Mouse (Mus musculus): ENCODE data around the gene Klk7. TPM values are rescaled to one million over a fixed set of nuclear protein-coding genes. Genes with fewer than 3 reads are reported as not detected.

Gene Klk7
- polyA plus RNA-seq, 1 experiment from 2014 or later, result not detected

GRCm38 (mm10) chr7:43854642-43855380 lies 43.7 kb downstream of the Klk7 start:
- Histone ChIP-seq H3K27me3 (ENCODE audit: control insufficient read depth, insufficient read depth, low read length) (no peaks in the 10 kb centered on the region), H3K4me2 (ENCODE audit: low read depth) (no peak overlapping the region), H3K27ac (ENCODE audit: low read depth, low read length) (no peak overlapping the region), H3K36me3 (ENCODE audit: control insufficient read depth, insufficient read depth, low read length) (no peaks in the 10 kb centered on the region), H3K4me3 (ENCODE audit: low read depth, low read length) (no peak overlapping the region), H3K9me3 (ENCODE audit: control insufficient read depth, low read length) (no peaks in the 10 kb centered on the region), H3K4me1 (ENCODE audit: control insufficient read depth, insufficient read depth, low read length) (no peaks in the 10 kb centered on the region), H3K9ac (ENCODE audit: low read length) (no peak overlapping the region)
- DNase-seq (ENCODE audit: low spot score) (no peak), ATAC-seq (ENCODE audit: insufficient read depth, low FRiP score, low TSS enrichment) (no peak)
- 85% methylated on average over 9 of the region's 9 CpGs for WGBS

DNA sequence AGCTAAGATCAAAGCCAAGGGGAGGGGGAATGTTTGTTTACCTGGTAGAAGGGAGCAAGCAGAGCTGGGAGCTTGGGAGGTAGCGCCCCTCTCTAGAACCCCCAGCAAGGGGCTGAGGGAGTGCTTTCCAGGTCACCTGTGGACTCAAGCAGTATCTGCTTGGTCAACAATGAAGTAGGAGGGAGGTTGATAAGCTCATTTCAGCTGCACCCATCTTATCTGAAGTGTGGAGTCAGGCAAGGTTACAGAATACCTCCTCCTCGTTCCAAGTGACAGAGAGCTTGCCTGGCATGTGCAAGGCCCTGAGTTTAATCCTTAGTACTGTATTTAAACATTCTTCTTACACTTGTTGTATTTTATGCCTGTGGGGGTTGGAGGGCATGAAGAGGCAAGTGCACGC lies 44.6 kb downstream of the Klk7 start:
- no peak overlapping the region for H3K4me2 ChIP-seq (ENCODE audit: low read depth)
- no peaks in the 10 kb centered on the region for H3K9me3 ChIP-seq (ENCODE audit: control insufficient read depth, low read length)
- no peak overlapping the region for H3K27ac ChIP-seq (ENCODE audit: low read depth, low read length)
- H3K36me3 ChIP-seq (ENCODE audit: control insufficient read depth, insufficient read depth, low read length), result no peaks in the 10 kb centered on the region
- no peak overlapping the region for H3K9ac ChIP-seq (ENCODE audit: low read length)
- ATAC-seq (ENCODE audit: insufficient read depth, low FRiP score, low TSS enrichment), result no peak
- 80% methylated on average over 3 of the region's 3 CpGs for WGBS
- H3K4me3 ChIP-seq (ENCODE audit: low read depth, low read length), result no peak overlapping the region
- no peaks in the 10 kb centered on the region for H3K27me3 ChIP-seq (ENCODE audit: control insufficient read depth, insufficient read depth, low read length)
- no peaks in the 10 kb centered on the region for H3K4me1 ChIP-seq (ENCODE audit: control insufficient read depth, insufficient read depth, low read length)
- DNase-seq (ENCODE audit: low spot score), result no peak

DNA sequence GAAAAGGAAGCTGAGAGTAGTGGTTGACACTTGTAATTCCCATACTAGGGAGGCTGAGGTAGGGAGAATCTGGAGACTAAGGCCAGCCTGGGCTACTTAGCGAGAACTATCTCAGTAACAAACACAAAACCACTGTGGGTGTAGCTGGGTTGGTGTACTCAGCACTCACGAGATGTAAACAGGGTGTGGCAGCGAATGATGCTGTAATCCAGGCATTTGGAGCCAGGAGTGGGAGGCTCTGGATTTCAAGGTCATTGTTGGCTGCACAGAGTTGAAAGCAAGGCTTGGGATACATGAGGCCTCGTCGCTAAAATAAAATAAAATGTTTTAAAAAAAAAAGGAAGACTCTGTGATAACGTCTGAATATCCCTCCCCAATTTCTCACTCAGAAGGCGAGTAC lies 45.2 kb downstream of the Klk7 start:
- ATAC-seq (ENCODE audit: insufficient read depth, low FRiP score, low TSS enrichment) (no peak), DNase-seq (ENCODE audit: low spot score) (no peak)
- Histone ChIP-seq H3K9ac (ENCODE audit: low read length) (no peak overlapping the region), H3K36me3 (ENCODE audit: control insufficient read depth, insufficient read depth, low read length) (no peaks in the 10 kb centered on the region), H3K9me3 (ENCODE audit: control insufficient read depth, low read length) (no peaks in the 10 kb centered on the region), H3K4me1 (ENCODE audit: control insufficient read depth, insufficient read depth, low read length) (no peaks in the 10 kb centered on the region), H3K27me3 (ENCODE audit: control insufficient read depth, insufficient read depth, low read length) (no peaks in the 10 kb centered on the region), H3K27ac (ENCODE audit: low read depth, low read length) (no peak overlapping the region), H3K4me2 (ENCODE audit: low read depth) (no peak overlapping the region), H3K4me3 (ENCODE audit: low read depth, low read length) (no peak overlapping the region)
- WGBS, result 84% methylated on average over 7 of the region's 7 CpGs

GRCm38 (mm10) chr7:43857501-43857900 lies 46.4 kb downstream of the Klk7 start:
- Histone ChIP-seq H3K4me3 (ENCODE audit: low read depth, low read length) (no peak overlapping the region), H3K9ac (ENCODE audit: low read length) (no peak overlapping the region), H3K4me1 (ENCODE audit: control insufficient read depth, insufficient read depth, low read length) (no peaks in the 10 kb centered on the region), H3K36me3 (ENCODE audit: control insufficient read depth, insufficient read depth, low read length) (no peaks in the 10 kb centered on the region), H3K9me3 (ENCODE audit: control insufficient read depth, low read length) (no peaks in the 10 kb centered on the region), H3K4me2 (ENCODE audit: low read depth) (no peak overlapping the region), H3K27ac (ENCODE audit: low read depth, low read length) (no peak overlapping the region), H3K27me3 (ENCODE audit: control insufficient read depth, insufficient read depth, low read length) (no peaks in the 10 kb centered on the region)
- ATAC-seq (ENCODE audit: insufficient read depth, low FRiP score, low TSS enrichment), result no peak
- DNase-seq (ENCODE audit: low spot score), result no peak
- WGBS, result 92% methylated on average over 12 of the region's 12 CpGs

DNA sequence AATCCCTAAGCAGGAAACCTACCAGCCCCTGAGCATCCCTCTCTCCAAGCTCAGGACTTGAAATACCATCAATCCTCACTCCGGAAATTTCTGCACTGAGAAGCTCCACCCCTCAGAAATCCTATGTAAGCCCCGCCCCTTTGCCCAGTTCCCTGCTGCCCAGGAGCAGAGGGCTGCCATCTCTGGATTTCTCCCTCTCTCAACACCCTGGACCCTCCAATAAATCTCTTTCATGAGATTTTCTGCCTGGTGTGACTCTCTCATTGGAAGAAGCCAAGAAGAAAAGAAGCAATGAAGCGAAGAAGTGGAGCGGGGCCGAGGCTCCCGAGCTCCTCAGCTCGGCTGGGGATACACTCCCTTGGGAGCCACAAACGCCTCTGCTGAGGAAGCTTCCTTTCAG lies 49.3 kb downstream of the Klk7 start:
- Histone ChIP-seq H3K9me3 (ENCODE audit: control insufficient read depth, low read length) (no peaks in the 10 kb centered on the region), H3K4me2 (ENCODE audit: low read depth) (no peak overlapping the region), H3K36me3 (ENCODE audit: control insufficient read depth, insufficient read depth, low read length) (no peaks in the 10 kb centered on the region), H3K9ac (ENCODE audit: low read length) (no peak overlapping the region), H3K4me1 (ENCODE audit: control insufficient read depth, insufficient read depth, low read length) (no peaks in the 10 kb centered on the region), H3K27me3 (ENCODE audit: control insufficient read depth, insufficient read depth, low read length) (no peaks in the 10 kb centered on the region), H3K27ac (ENCODE audit: low read depth, low read length) (no peak overlapping the region), H3K4me3 (ENCODE audit: low read depth, low read length) (no peak overlapping the region)
- no peak for DNase-seq (ENCODE audit: low spot score)
- 54% methylated on average over 8 of the region's 8 CpGs for WGBS
- ATAC-seq (ENCODE audit: insufficient read depth, low FRiP score, low TSS enrichment), result no peak

Other genes with a start within 250 kb of the Klk7 start
- gene Zfp658, start 249.0 kb upstream of the Klk7 start, polyA plus RNA-seq (2014; fragmentation: Nextera tagmentation; extraction: Ambion mirVana), result 7.7 and 8.9 TPM in 2 replicates
- 18.4 and 19.3 TPM in 2 replicates for gene Zfp719, start 231.7 kb upstream of the Klk7 start, polyA plus RNA-seq (2014; fragmentation: Nextera tagmentation; extraction: Ambion mirVana)
- 0.25 and 0.64 TPM in 2 replicates for gene Zfp819, start 204.1 kb upstream of the Klk7 start, polyA plus RNA-seq (2014; fragmentation: Nextera tagmentation; extraction: Ambion mirVana)
- not detected in 2 replicates for gene Ceacam18, start 176.6 kb upstream of the Klk7 start, polyA plus RNA-seq (2014; fragmentation: Nextera tagmentation; extraction: Ambion mirVana)
- gene Siglece, start 151.1 kb upstream of the Klk7 start, polyA plus RNA-seq (2014; fragmentation: Nextera tagmentation; extraction: Ambion mirVana), result 0.34 TPM in 1 of 2 replicates, not detected in the other
- gene Ctu1, start 139.3 kb upstream of the Klk7 start, polyA plus RNA-seq (2014; fragmentation: Nextera tagmentation; extraction: Ambion mirVana), result 11.0 and 11.6 TPM in 2 replicates
- not detected in 2 replicates for gene Klk14, start 120.9 kb upstream of the Klk7 start, polyA plus RNA-seq (2014; fragmentation: Nextera tagmentation; extraction: Ambion mirVana)
- 0.39 TPM in 1 of 2 replicates, not detected in the other for gene Klk13, start 98.7 kb upstream of the Klk7 start, polyA plus RNA-seq (2014; fragmentation: Nextera tagmentation; extraction: Ambion mirVana)
- gene Klk12, start 42.4 kb upstream of the Klk7 start, polyA plus RNA-seq (2014; fragmentation: Nextera tagmentation; extraction: Ambion mirVana), result not detected in 2 replicates
- gene Klk11, start 36.7 kb upstream of the Klk7 start, polyA plus RNA-seq (2014; fragmentation: Nextera tagmentation; extraction: Ambion mirVana), result not detected in 2 replicates
- not detected in 2 replicates for gene Klk10, start 30.3 kb upstream of the Klk7 start, polyA plus RNA-seq (2014; fragmentation: Nextera tagmentation; extraction: Ambion mirVana)
- not detected in 2 replicates for gene Klk9, start 19.4 kb upstream of the Klk7 start, polyA plus RNA-seq (2014; fragmentation: Nextera tagmentation; extraction: Ambion mirVana)
- 8.6 and 9.4 TPM in 2 replicates for gene Klk8, start 13.7 kb upstream of the Klk7 start, polyA plus RNA-seq (2014; fragmentation: Nextera tagmentation; extraction: Ambion mirVana)
- gene Klk6, start 13.2 kb downstream of the Klk7 start, polyA plus RNA-seq (2014; fragmentation: Nextera tagmentation; extraction: Ambion mirVana), result not detected in 2 replicates
- gene Klk5, start 30.7 kb downstream of the Klk7 start, polyA plus RNA-seq (2014; fragmentation: Nextera tagmentation; extraction: Ambion mirVana), result not detected in 2 replicates
- not detected in 2 replicates for gene Klk4, start 69.9 kb downstream of the Klk7 start, polyA plus RNA-seq (2014; fragmentation: Nextera tagmentation; extraction: Ambion mirVana)
- not detected in 2 replicates for gene Klk15, start 122.4 kb downstream of the Klk7 start, polyA plus RNA-seq (2014; fragmentation: Nextera tagmentation; extraction: Ambion mirVana)
- gene Klk1b8, start 139.4 kb downstream of the Klk7 start, polyA plus RNA-seq (2014; fragmentation: Nextera tagmentation; extraction: Ambion mirVana), result not detected in 2 replicates
- gene Klk1b1, start 155.5 kb downstream of the Klk7 start, polyA plus RNA-seq (2014; fragmentation: Nextera tagmentation; extraction: Ambion mirVana), result not detected in 2 replicates
- not detected in 2 replicates for gene Klk1b9, start 164.8 kb downstream of the Klk7 start, polyA plus RNA-seq (2014; fragmentation: Nextera tagmentation; extraction: Ambion mirVana)
- gene Klk1b11, start 184.6 kb downstream of the Klk7 start, polyA plus RNA-seq (2014; fragmentation: Nextera tagmentation; extraction: Ambion mirVana), result not detected in 2 replicates
- not detected in 2 replicates for gene Klk1b26, start 200.9 kb downstream of the Klk7 start, polyA plus RNA-seq (2014; fragmentation: Nextera tagmentation; extraction: Ambion mirVana)
- gene Klk1b27, start 241.0 kb downstream of the Klk7 start, polyA plus RNA-seq (2014; fragmentation: Nextera tagmentation; extraction: Ambion mirVana), result not detected in 2 replicates

Measured in neural tube, embryonic 11.5 days (tissue).